Mouse (Mus musculus) liver, adult 2 months (tissue): Measurements from ENCODE around the gene Tyrp1. TPM values are rescaled to one million over a fixed set of nuclear protein-coding genes. Genes with fewer than 3 reads are reported as not detected.

Experiments
- DNase-seq: peaks from one replicate; pipeline ENCODE4 v3.0.0-alpha.2; 2011; ENCODE audit warnings: low read depth, low spot score; ENCODE audit errors: extremely low read depth
- H3K27ac ChIP-seq: fragments of 200-500 bp; replicated peaks from 2 replicates; pipeline ENCODE4 v1.5.1; 2012; ENCODE audit warnings: low read depth, mild to moderate bottlenecking, control low read depth, inconsistent platforms, low read length; ENCODE audit not compliant: insufficient read depth
- H3K27me3 ChIP-seq: fragments of 200-500 bp; 2 replicates; pipeline ENCODE4 v1.6.1; 2012; ENCODE audit warnings: mild to moderate bottlenecking, moderate library complexity, low read length, inconsistent platforms; ENCODE audit not compliant: control insufficient read depth, insufficient read depth
- H3K36me3 ChIP-seq: fragments of 200-500 bp; 2 replicates; pipeline ENCODE4 v1.6.1; 2012; ENCODE audit warnings: low read length, inconsistent platforms; ENCODE audit not compliant: control insufficient read depth, insufficient read depth
- H3K4me1 ChIP-seq: fragments of 200-500 bp; 2 replicates; pipeline ENCODE4 v1.6.1; 2011; ENCODE audit warnings: low read length; ENCODE audit not compliant: control insufficient read depth, insufficient read depth
- H3K4me3 ChIP-seq: fragments of 200-500 bp; 2 replicates; pipeline ENCODE4 v1.5.1; 2011; ENCODE audit warnings: low read depth, mild to moderate bottlenecking, control low read depth, low read length, moderate library complexity; ENCODE audit not compliant: insufficient read depth
- H3K79me2 ChIP-seq: fragments of 200-500 bp; 2 replicates; pipeline ENCODE4 v1.6.1; 2012; ENCODE audit warnings: inconsistent platforms, mild to moderate bottlenecking, low read length, moderate library complexity; ENCODE audit not compliant: control insufficient read depth, insufficient read depth
- H3K9ac ChIP-seq: fragments of 200-500 bp; 2 replicates; pipeline ENCODE4 v1.6.1; 2012; ENCODE audit warnings: low read depth, mild to moderate bottlenecking, control low read depth, inconsistent platforms, low read length
- CTCF ChIP-seq: fragments of 200-500 bp; IDR thresholded peaks from 2 replicates; pipeline ENCODE4 v1.5.1; 2011; ENCODE audit warnings: low read depth, low read length, control low read depth
- POLR2A ChIP-seq: fragments of 200-500 bp; IDR thresholded peaks from 2 replicates; pipeline ENCODE4 v1.6.1; 2011; ENCODE audit warnings: low read length, control low read depth; ENCODE audit not compliant: insufficient read depth; ENCODE audit errors: extremely low read depth
- WGBS: fragments of 180-500 bp; shearing (Covaris S2); methylation state at CpG from one replicate; pipeline ENCODE4 v1.1.7; 2018; 5-methylcytosine and 5-hydroxymethylcytosine counted together
- polyA plus RNA-seq: library from polyadenylated mRNA; depleted of rRNA; stranded (reverse); fragments of >200 nt; gene quantifications from 2 replicates; pipeline ENCODE4 v1.2.3, GENCODE M21; 2012; rRNA removed
- total RNA-seq: library from RNA; depleted of rRNA; stranded (reverse); fragments of >200 nt; gene quantifications from 2 replicates; pipeline ENCODE4 v1.2.3, GENCODE M21; 2014; rRNA removed

Gene Tyrp1
- total and polyA plus RNA-seq, 2 experiments, result not detected

DNA sequence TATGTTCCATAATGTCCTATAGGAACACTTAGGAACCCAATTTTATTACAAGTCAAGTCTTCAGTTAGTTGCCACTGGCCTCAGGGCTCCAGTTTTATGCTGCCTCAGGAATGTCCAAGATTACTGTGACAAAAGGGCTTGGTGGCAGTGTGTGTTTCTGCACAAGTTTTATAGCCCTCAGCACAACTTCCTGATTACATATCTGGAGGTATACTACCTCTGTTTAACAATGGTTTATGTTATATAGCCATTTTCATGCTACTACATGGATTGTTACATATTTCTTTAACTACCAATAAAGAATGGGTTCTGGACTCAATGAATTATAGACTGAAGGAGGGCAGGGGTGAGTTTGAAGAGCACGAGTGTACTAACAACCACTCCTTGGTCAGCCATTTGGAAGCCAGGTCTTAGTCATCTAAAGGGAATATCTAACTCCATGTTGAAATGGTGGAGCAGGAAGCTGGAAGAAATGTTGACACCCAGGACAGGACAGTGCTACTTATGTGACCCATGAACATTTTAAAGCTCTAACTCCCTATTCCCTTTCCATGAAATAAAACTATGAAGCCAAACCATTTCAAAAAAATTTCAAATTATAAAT is 48.2 kb downstream of the Tyrp1 start:
- Histone ChIP-seq H3K36me3 (no peaks in the 10 kb centered on the region), H3K79me2 (no peaks in the 10 kb centered on the region), H3K4me1 (no peaks in the 10 kb centered on the region), H3K27ac (no peak overlapping the region), H3K27me3 (no peaks in the 10 kb centered on the region), H3K9ac (no peak overlapping the region), H3K4me3 (no peak overlapping the region)
- TF ChIP-seq CTCF (no peak), POLR2A (no peak)
- no peak for DNase-seq
- 86% methylated on average over 1 of the region's 1 CpGs for WGBS

DNA sequence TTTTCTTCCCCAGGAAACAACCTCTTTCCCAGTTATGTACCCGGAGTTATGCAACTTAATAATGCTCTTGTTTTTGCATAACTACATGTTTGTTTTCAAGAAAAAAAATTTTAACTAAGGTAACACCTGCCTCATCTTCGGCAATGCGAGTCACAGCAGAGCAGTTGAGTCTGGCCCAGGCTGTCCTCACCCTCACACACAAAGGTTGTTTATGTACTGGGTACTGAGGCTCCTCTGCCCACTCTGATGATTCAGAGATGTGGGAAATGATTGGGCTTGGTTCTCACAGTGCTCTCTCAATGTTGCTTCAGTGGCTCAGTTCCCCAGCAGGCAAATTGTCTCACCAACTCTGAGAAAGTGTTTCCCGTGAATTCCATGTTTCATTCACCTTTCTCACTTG is 52.7 kb downstream of the Tyrp1 start:
- no peak overlapping the region for H3K4me3 ChIP-seq
- 62% methylated on average over 4 of the region's 4 CpGs for WGBS
- no peaks in the 10 kb centered on the region for H3K79me2 ChIP-seq
- TF ChIP-seq CTCF, result no peak
- TF ChIP-seq POLR2A, result no peak
- H3K4me1 ChIP-seq, result no peaks in the 10 kb centered on the region
- no peak overlapping the region for H3K27ac ChIP-seq
- H3K27me3 ChIP-seq, result no peaks in the 10 kb centered on the region
- no peak overlapping the region for H3K9ac ChIP-seq
- no peaks in the 10 kb centered on the region for H3K36me3 ChIP-seq
- DNase-seq, result no peak

DNA sequence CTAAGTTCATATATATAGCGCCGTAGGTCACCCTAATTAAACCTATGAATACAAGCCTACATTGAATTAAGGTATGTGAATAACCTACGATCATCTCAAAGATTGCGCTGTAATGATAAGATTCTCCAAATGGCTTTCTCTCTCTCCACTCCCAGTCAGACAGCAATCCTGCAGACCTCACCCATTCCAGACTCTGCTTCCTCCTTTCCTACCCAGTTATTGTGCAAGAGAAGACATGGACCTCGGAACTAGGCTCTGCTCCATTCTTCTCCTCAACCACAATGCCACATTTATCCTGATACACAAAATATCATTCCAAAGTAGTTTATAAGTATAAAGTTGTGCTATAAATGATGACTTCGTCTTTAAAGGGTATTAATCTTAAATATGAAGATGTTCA is 57.1 kb downstream of the Tyrp1 start:
- WGBS, result 94% methylated on average over 6 of the region's 6 CpGs
- Histone ChIP-seq H3K36me3 (no peaks in the 10 kb centered on the region), H3K4me3 (no peak overlapping the region), H3K27ac (no peak overlapping the region), H3K79me2 (no peaks in the 10 kb centered on the region), H3K27me3 (no peaks in the 10 kb centered on the region), H3K4me1 (no peaks in the 10 kb centered on the region), H3K9ac (no peak overlapping the region)
- no peak for DNase-seq
- TF ChIP-seq POLR2A (no peak), CTCF (no peak)

DNA sequence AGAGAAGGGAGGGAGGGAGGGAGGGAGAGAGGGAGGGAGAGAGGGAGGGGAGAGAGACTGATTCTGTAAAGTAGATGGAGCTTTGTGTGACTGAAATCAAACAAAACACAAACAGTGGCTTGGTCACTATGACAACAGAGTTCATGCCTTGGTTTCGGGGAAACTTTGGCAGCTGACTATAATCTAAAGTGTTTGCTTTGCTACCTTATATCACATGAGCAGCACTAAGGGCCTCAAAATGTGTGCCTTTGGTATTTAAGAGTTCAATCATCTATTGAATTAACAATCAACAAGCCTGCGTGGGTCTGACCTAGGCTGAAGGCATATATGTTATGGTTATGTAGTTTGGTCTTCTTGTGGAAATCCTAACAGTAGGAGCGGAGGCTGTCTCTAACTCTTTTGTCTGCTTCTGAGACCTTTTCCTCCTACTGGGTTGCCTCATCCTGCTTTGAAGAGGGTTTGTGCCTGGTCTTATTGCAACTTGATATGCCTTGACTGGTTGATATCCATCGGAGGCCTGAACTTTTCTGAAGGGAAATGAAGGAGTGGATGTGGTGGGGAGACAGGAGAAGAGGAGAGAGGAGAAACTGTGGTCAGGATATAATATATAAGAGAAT is 61.5 kb downstream of the Tyrp1 start:
- no peak for DNase-seq
- Histone ChIP-seq H3K27me3 (no peaks in the 10 kb centered on the region), H3K4me3 (no peak overlapping the region), H3K36me3 (no peaks in the 10 kb centered on the region), H3K79me2 (no peaks in the 10 kb centered on the region), H3K4me1 (peaks cover 2% of the 10 kb centered on the region), H3K27ac (no peak overlapping the region), H3K9ac (no peak overlapping the region)
- 52% methylated on average over 4 of the region's 4 CpGs for WGBS
- no peak for TF ChIP-seq POLR2A

Other genes with a start within 250 kb of the Tyrp1 start
- 43.5 and 43.8 TPM in 2 replicates for gene Lurap1l, start 76.5 kb downstream of the Tyrp1 start, total RNA-seq
- 15.0 and 15.3 TPM in 2 replicates for gene Lurap1l, start 76.5 kb downstream of the Tyrp1 start, polyA plus RNA-seq